20 mouse cellular contexts compared by ENCODE assay signal in the genomic region with DNA sequence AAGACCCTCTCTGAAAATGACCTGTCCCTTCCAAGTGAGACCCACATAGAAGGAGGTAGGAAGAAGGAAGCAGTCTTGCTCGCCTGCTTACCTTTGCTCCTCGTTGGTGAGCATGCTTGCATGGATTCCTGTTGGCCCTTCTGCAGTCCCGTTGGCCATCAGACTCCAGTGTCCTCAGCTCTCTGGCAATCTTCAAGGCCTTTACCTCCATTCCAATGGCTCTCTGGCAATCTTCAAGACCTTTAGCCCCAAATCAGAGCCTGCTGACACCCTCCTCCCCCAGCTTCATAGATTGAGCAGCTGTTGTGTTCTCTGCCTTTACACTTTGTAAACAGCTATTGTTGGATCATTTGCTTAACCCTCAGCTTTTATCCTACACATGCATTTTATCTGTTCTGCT. TPM values are rescaled to one million over a fixed set of nuclear protein-coding genes. Genes with fewer than 3 reads are reported as not detected.
A peak's percentile ranks its signal among the peaks of the same experiment; 100 is the strongest.
DNase-seq lines count a peak whose midpoint lies in the region.
"Had no signal": no experiment of that assay in that cellular context is flagged by ENCODE, and none has a peak within 500 bp of the region (broad histone marks: within the 10 kb centered on the region; RNA-seq: fewer than 3 reads in every experiment).

No protein-coding gene starts in this region.

- H3K27ac ChIP-seq in brown adipose tissue, adult 24 weeks (replicated peaks; ENCODE audit: low read depth, low read length) = peak overlapping the region; percentile 36
- H3K27ac ChIP-seq: embryonic facial prominence, embryonic 13.5 days; embryonic facial prominence, embryonic 15.5 days; forebrain, embryonic 10.5 days; forebrain, embryonic 12.5 days had no signal

- no peak overlapping the region for H3K4me3 ChIP-seq in brown adipose tissue, adult 24 weeks (ENCODE audit: insufficient read depth, low read depth, low read length)
- H3K4me3 ChIP-seq: embryonic facial prominence, embryonic 13.5 days; embryonic facial prominence, embryonic 15.5 days; erythroblast, embryonic 14.5 days; forebrain, embryonic 10.5 days; forebrain, embryonic 12.5 days had no signal

- peak; percentile 75 for DNase-seq in heart, adult 11 months
- DNase-seq in heart, adult 8-10 months (ENCODE audit: low spot score) = no peak
- peak; percentile 91 for DNase-seq in adipocyte (ENCODE audit: low spot score)
- no peak for DNase-seq in right cerebral cortex, postnatal 10 days (ENCODE audit: low spot score in 2 of 2)
- DNase-seq: adrenal gland, adult 8-10 months; adrenal gland, postnatal 25 days; cerebellum, adult 11 months; cerebellum, adult 18-20 months; cerebellum, adult 8-10 months; cerebellum, adult 9-11 months; cerebellum, postnatal 14 days; cerebellum, postnatal 36 days; embryo, embryonic 11 days had no signal

- no peaks in the 10 kb centered on the region for H3K4me1 ChIP-seq in brown adipose tissue, adult 24 weeks (ENCODE audit: control insufficient read depth, insufficient read depth, insufficient read length, low read length)
- H3K4me1 ChIP-seq: embryonic facial prominence, embryonic 15.5 days; forebrain, embryonic 10.5 days; forebrain, embryonic 12.5 days had no signal

RNA-seq across cellular contexts. Expression of a gene that starts 14.7 kb away (rescaled TPM):
- total RNA-seq in heart, adult 8-10 months (2022) = 1 to 10 TPM; 2.2 to 4.1 (median 3.2) TPM
- 31.8 and 40.7 TPM in 2 replicates for polyA plus RNA-seq in brown adipose tissue, adult 24 weeks (2012; ENCODE audit: insufficient read depth, insufficient read length, missing spikeins)
- total RNA-seq: MEL had no signal
- polyA plus RNA-seq: erythroblast, embryonic 14.5 days had no signal

RNA-seq across cellular contexts. Expression of a gene that starts 14.7 kb away (rescaled TPM):
- total RNA-seq in heart, adult 8-10 months (2022) = 10 to 100 TPM; 22.0 to 32.7 (median 25.8) TPM
- 18.3 and 30.1 TPM in 2 replicates for polyA plus RNA-seq in brown adipose tissue, adult 24 weeks (2012; ENCODE audit: insufficient read depth, insufficient read length, missing spikeins)

Comparison
In these comparisons a context has a peak if more than half of its experiments do, and no peak if none do; other contexts are left out.
1. DNase-seq: peak in heart, adult 11 months (single experiment) and adipocyte (single experiment); none in heart, adult 8-10 months (single experiment) and right cerebral cortex, postnatal 10 days (0 of 2).